Mouse (Mus musculus) heart, embryonic 15.5 days (tissue): Measurements from ENCODE around the gene Sspn. TPM values are rescaled to one million over a fixed set of nuclear protein-coding genes. Genes with fewer than 3 reads are reported as not detected.

ENCODE experiments used
- ATAC-seq: fragments of 200-750 bp; cut with Nextera tagmentation; replicated peaks from 2 replicates; pipeline ENCODE4 v1.8.0; 2017; ENCODE audit warnings: low read depth, moderate TSS enrichment; ENCODE audit not compliant: insufficient number of reproducible peaks, insufficient read depth, low FRiP score
- H3K27ac ChIP-seq: fragments of 300-500 bp; sonication (generic); 2 replicates; pipeline ENCODE4 v1.5.1; 2015; ENCODE audit warnings: mild to moderate bottlenecking, inconsistent platforms
- H3K27me3 ChIP-seq: fragments of 300-500 bp; sonication (generic); 2 replicates; pipeline ENCODE4 v1.6.1; 2015; ENCODE audit warnings: inconsistent platforms
- H3K36me3 ChIP-seq: fragments of 300-500 bp; sonication (generic); 2 replicates; pipeline ENCODE4 v1.6.1; 2015; ENCODE audit warnings: mild to moderate bottlenecking, inconsistent platforms
- H3K4me1 ChIP-seq: fragments of 300-500 bp; sonication (generic); replicated peaks from 2 replicates; pipeline ENCODE4 v1.6.1; 2015; ENCODE audit warnings: inconsistent platforms
- H3K4me2 ChIP-seq: fragments of 300-500 bp; sonication (generic); 2 replicates; pipeline ENCODE4 v1.6.1; 2015; ENCODE audit warnings: inconsistent platforms, mild to moderate bottlenecking, moderate library complexity
- H3K4me3 ChIP-seq: fragments of 300-500 bp; sonication (generic); 2 replicates; pipeline ENCODE4 v1.5.1; 2015; ENCODE audit warnings: mild to moderate bottlenecking, inconsistent platforms
- H3K9ac ChIP-seq: fragments of 300-500 bp; sonication (generic); 2 replicates; pipeline ENCODE4 v1.6.1; 2015; ENCODE audit warnings: mild to moderate bottlenecking, inconsistent platforms
- H3K9me3 ChIP-seq: fragments of 300-500 bp; sonication (generic); replicated peaks from 2 replicates; pipeline ENCODE4 v1.6.1; 2016; ENCODE audit warnings: inconsistent platforms
- WGBS: fragments of 180-500 bp; shearing (Covaris S2); methylation state at CpG from one replicate; pipeline ENCODE4 v1.1.7; 2015; ENCODE audit warnings: mixed read lengths; 5-methylcytosine and 5-hydroxymethylcytosine counted together
- polyA plus RNA-seq: library from polyadenylated mRNA; unstranded; fragments of >200 nt; fragmentation: Nextera tagmentation; extraction: Ambion mirVana; gene quantifications from 2 replicates; pipeline ENCODE4 v1.2.1, GENCODE M21; 2015

Gene Sspn
- polyA plus RNA-seq: 62.2 and 71.4 TPM in 2 replicates

- no peaks in the 10 kb centered on the region for H3K36me3 ChIP-seq
- H3K27ac ChIP-seq: no peak within 1 kb of the TSS
- WGBS: 63% methylated on average over 3 of the region's 3 CpGs
- no peaks in the 10 kb centered on the region for H3K9me3 ChIP-seq
- no peak for ATAC-seq
- no peak within 1 kb of the TSS for H3K4me3 ChIP-seq
- H3K4me1 ChIP-seq: peaks cover 18% of the 10 kb centered on the region
- no peak within 1 kb of the TSS for H3K4me2 ChIP-seq
- no peaks in the 10 kb centered on the region for H3K27me3 ChIP-seq
- no peak within 1 kb of the TSS for H3K9ac ChIP-seq
Measured at GRCm38 (mm10) chr6:145931341-145931740, at the start of gene Sspn. Gene Sspn, plus strand, starts transcription at chr6:145931641.

GRCm38 (mm10) chr6:145883010-145883409 is 48.4 kb upstream of the Sspn start:
- WGBS: 63% methylated on average over 1 of the region's 1 CpGs
- H3K4me1 ChIP-seq: peaks cover 7% of the 10 kb centered on the region
- no peaks in the 10 kb centered on the region for H3K27me3 ChIP-seq
- H3K4me3 ChIP-seq: no peak overlapping the region
- H3K27ac ChIP-seq: no peak overlapping the region
- no peak overlapping the region for H3K9ac ChIP-seq
- no peak for ATAC-seq
- H3K4me2 ChIP-seq: no peak overlapping the region
- H3K9me3 ChIP-seq: no peaks in the 10 kb centered on the region
- H3K36me3 ChIP-seq: no peaks in the 10 kb centered on the region

GRCm38 (mm10) chr6:145883668-145884067 is 47.8 kb upstream of the Sspn start:
- H3K27ac ChIP-seq: no peak overlapping the region
- no peaks in the 10 kb centered on the region for H3K36me3 ChIP-seq
- no peak for ATAC-seq
- no peak overlapping the region for H3K4me2 ChIP-seq
- 83% methylated on average over 4 of the region's 4 CpGs for WGBS
- no peaks in the 10 kb centered on the region for H3K27me3 ChIP-seq
- no peak overlapping the region for H3K9ac ChIP-seq
- H3K4me1 ChIP-seq: peaks cover 7% of the 10 kb centered on the region
- H3K9me3 ChIP-seq: no peaks in the 10 kb centered on the region
- H3K4me3 ChIP-seq: no peak overlapping the region

GRCm38 (mm10) chr6:145885069-145885468 is 46.4 kb upstream of the Sspn start:
- no peaks in the 10 kb centered on the region for H3K9me3 ChIP-seq
- WGBS: 74% methylated on average over 4 of the region's 4 CpGs
- H3K27me3 ChIP-seq: no peaks in the 10 kb centered on the region
- ATAC-seq: no peak
- H3K9ac ChIP-seq: no peak overlapping the region
- no peak overlapping the region for H3K27ac ChIP-seq
- no peaks in the 10 kb centered on the region for H3K36me3 ChIP-seq
- H3K4me1 ChIP-seq: peaks cover 7% of the 10 kb centered on the region
- no peak overlapping the region for H3K4me3 ChIP-seq
- no peak overlapping the region for H3K4me2 ChIP-seq

- Histone ChIP-seq H3K9ac (no peak overlapping the region), H3K4me3 (no peak overlapping the region), H3K36me3 (no peaks in the 10 kb centered on the region), H3K9me3 (no peaks in the 10 kb centered on the region), H3K27me3 (no peaks in the 10 kb centered on the region), H3K4me1 (peaks cover 7% of the 10 kb centered on the region), H3K27ac (peak overlapping the region; percentile 78), H3K4me2 (peak overlapping the region; percentile 18)
- peak; percentile 86 for ATAC-seq
- WGBS: 28% methylated on average over 8 of the region's 8 CpGs
Measured at GRCm38 (mm10) chr6:145886277-145886676, 45.2 kb upstream of the Sspn start.

- no peaks in the 10 kb centered on the region for H3K27me3 ChIP-seq
- peaks cover 7% of the 10 kb centered on the region for H3K4me1 ChIP-seq
- ATAC-seq: no peak
- H3K9ac ChIP-seq: no peak overlapping the region
- no peaks in the 10 kb centered on the region for H3K36me3 ChIP-seq
- no peak overlapping the region for H3K4me3 ChIP-seq
- no peak overlapping the region for H3K4me2 ChIP-seq
- WGBS: 88% methylated on average over 6 of the region's 6 CpGs
- no peak overlapping the region for H3K27ac ChIP-seq
- H3K9me3 ChIP-seq: no peaks in the 10 kb centered on the region
Measured at GRCm38 (mm10) chr6:145887719-145888118, 43.7 kb upstream of the Sspn start.

GRCm38 (mm10) chr6:145891951-145892350 is 39.5 kb upstream of the Sspn start:
- Histone ChIP-seq H3K36me3 (no peaks in the 10 kb centered on the region), H3K9me3 (no peaks in the 10 kb centered on the region), H3K27me3 (no peaks in the 10 kb centered on the region), H3K4me1 (peaks cover 2% of the 10 kb centered on the region), H3K4me2 (no peak overlapping the region), H3K4me3 (no peak overlapping the region), H3K27ac (no peak overlapping the region), H3K9ac (no peak overlapping the region)
- ATAC-seq: no peak
- 70% methylated on average over 11 of the region's 11 CpGs for WGBS

GRCm38 (mm10) chr6:145892381-145893265 is 38.8 kb upstream of the Sspn start:
- WGBS: 89% methylated on average over 20 of the region's 20 CpGs
- H3K4me1 ChIP-seq: peaks cover 2% of the 10 kb centered on the region; the same call in 1 of the 2 replicates

GRCm38 (mm10) chr6:145893366-145894021 is 37.9 kb upstream of the Sspn start:
- no peak overlapping the region for H3K9ac ChIP-seq
- no peak overlapping the region for H3K4me2 ChIP-seq
- H3K4me3 ChIP-seq: no peak overlapping the region
- no peak overlapping the region for H3K27ac ChIP-seq
- no peak for ATAC-seq
- H3K36me3 ChIP-seq: no peaks in the 10 kb centered on the region
- H3K9me3 ChIP-seq: no peaks in the 10 kb centered on the region
- 79% methylated on average over 13 of the region's 13 CpGs for WGBS
- no peaks in the 10 kb centered on the region for H3K27me3 ChIP-seq
- H3K4me1 ChIP-seq: peaks cover 2% of the 10 kb centered on the region; the same call in 1 of the 2 replicates

More at GRCm38 (mm10) chr6:145892381-145893265, 38.8 kb upstream of the Sspn start:
- Histone ChIP-seq H3K9me3 (no peaks in the 10 kb centered on the region), H3K36me3 (no peaks in the 10 kb centered on the region), H3K4me3 (no peak overlapping the region), H3K4me2 (no peak overlapping the region), H3K9ac (no peak overlapping the region), H3K27ac (no peak overlapping the region), H3K27me3 (no peaks in the 10 kb centered on the region)
- ATAC-seq: no peak

- peaks cover 2% of the 10 kb centered on the region; the same call in 1 of the 2 replicates for H3K4me1 ChIP-seq
- no peaks in the 10 kb centered on the region for H3K36me3 ChIP-seq
- no peak overlapping the region for H3K4me2 ChIP-seq
- no peak overlapping the region for H3K9ac ChIP-seq
- H3K27ac ChIP-seq: no peak overlapping the region
- ATAC-seq: no peak
- no peaks in the 10 kb centered on the region for H3K27me3 ChIP-seq
- no peaks in the 10 kb centered on the region for H3K9me3 ChIP-seq
- no peak overlapping the region for H3K4me3 ChIP-seq
- 55% methylated on average over 8 of the region's 8 CpGs for WGBS
Measured at GRCm38 (mm10) chr6:145894669-145895342, 36.6 kb upstream of the Sspn start.

GRCm38 (mm10) chr6:145904169-145904568 is 27.3 kb upstream of the Sspn start:
- whole genome bisulfite sequencing: 93% methylated on average over 5 of the region's 5 CpGs
- no peaks in the 10 kb centered on the region for H3K9me3 ChIP-seq
- no peak overlapping the region for H3K27ac ChIP-seq
- no peaks in the 10 kb centered on the region for H3K27me3 ChIP-seq
- no peaks in the 10 kb centered on the region for H3K36me3 ChIP-seq
- peaks cover 6% of the 10 kb centered on the region; the same call in 1 of the 2 replicates for H3K4me1 ChIP-seq
- H3K9ac ChIP-seq: no peak overlapping the region
- no peak overlapping the region for H3K4me3 ChIP-seq
- H3K4me2 ChIP-seq: no peak overlapping the region
- no peak for ATAC-seq
